Mouse (Mus musculus) macrophage (primary cell): ENCODE measurements around the gene Ngb. TPM values are rescaled to one million over a fixed set of nuclear protein-coding genes. Genes with fewer than 3 reads are reported as not detected.

ENCODE experiments used
- H3K27ac ChIP-seq: fragments of 350-480 bp; formaldehyde crosslinking; 2 replicates; pipeline ENCODE4 v1.9.0; 2021
- H3K36me3 ChIP-seq: fragments of 350-480 bp; formaldehyde crosslinking; 2 replicates; pipeline ENCODE4 v1.9.0; 2021; ENCODE audit errors: inconsistent target
- H3K4me3 ChIP-seq: fragments of 350-480 bp; formaldehyde crosslinking; 2 replicates; pipeline ENCODE4 v1.9.0; 2021; ENCODE audit errors: inconsistent target
- H3K79me2 ChIP-seq: fragments of 350-480 bp; formaldehyde crosslinking; 2 replicates; pipeline ENCODE4 v1.9.0; 2021; ENCODE audit errors: inconsistent target
- WGBS: methylation state at CpG from one replicate; pipeline ENCODE4 v1.1.7; 2026; ENCODE audit warnings: inconsistent platforms; ENCODE audit not compliant: missing documents; 5-methylcytosine and 5-hydroxymethylcytosine counted together
- polyA plus RNA-seq: library from polyadenylated mRNA; stranded (reverse); fragments of 250-400 nt; gene quantifications from 3 replicates; pipeline ENCODE4 v1.2.4, GENCODE M21; 2018; ENCODE audit warnings: inconsistent platforms

Ngb gene
- polyA plus RNA-seq, 1 experiment from 2014 or later, result 0.09 TPM

- Histone ChIP-seq H3K4me3 (no peak overlapping the region), H3K79me2 (no peaks in the 10 kb centered on the region), H3K36me3 (no peaks in the 10 kb centered on the region), H3K27ac (no peak overlapping the region)
- 87% methylated on average over 5 of the region's 5 CpGs for WGBS
These were observed 35.9 kb downstream of the Ngb start for GRCm38 (mm10) chr12:87066429-87066828.

GRCm38 (mm10) chr12:87065446-87065845, 36.9 kb downstream of the Ngb start:
- Histone ChIP-seq H3K36me3 (no peaks in the 10 kb centered on the region), H3K27ac (no peak overlapping the region)
- 87% methylated on average over 11 of the region's 11 CpGs for WGBS

GRCm38 (mm10) chr12:87057066-87057465, 45.3 kb downstream of the Ngb start:
- H3K79me2 ChIP-seq, result no peaks in the 10 kb centered on the region
- H3K4me3 ChIP-seq, result no peak overlapping the region
- H3K27ac ChIP-seq, result no peak overlapping the region
- no peaks in the 10 kb centered on the region for H3K36me3 ChIP-seq
- 66% methylated on average over 17 of the region's 17 CpGs for WGBS

More at GRCm38 (mm10) chr12:87065446-87065845, 36.9 kb downstream of the Ngb start:
- Histone ChIP-seq H3K4me3 (no peak overlapping the region), H3K79me2 (no peaks in the 10 kb centered on the region)

GRCm38 (mm10) chr12:87054873-87055272, 47.5 kb downstream of the Ngb start:
- H3K36me3 ChIP-seq, result no peaks in the 10 kb centered on the region
- no peak overlapping the region for H3K27ac ChIP-seq
- no peak overlapping the region for H3K4me3 ChIP-seq
- 66% methylated on average over 7 of the region's 7 CpGs for WGBS
- H3K79me2 ChIP-seq, result no peaks in the 10 kb centered on the region

- Histone ChIP-seq H3K27ac (no peak overlapping the region), H3K79me2 (no peaks in the 10 kb centered on the region), H3K4me3 (no peak overlapping the region), H3K36me3 (no peaks in the 10 kb centered on the region)
- WGBS, result 25% methylated on average over 8 of the region's 16 CpGs
These were observed 49.5 kb downstream of the Ngb start for GRCm38 (mm10) chr12:87052661-87053321.

GRCm38 (mm10) chr12:87047536-87047935, 54.8 kb downstream of the Ngb start:
- Histone ChIP-seq H3K36me3 (no peaks in the 10 kb centered on the region), H3K27ac (no peak overlapping the region), H3K79me2 (no peaks in the 10 kb centered on the region), H3K4me3 (no peak overlapping the region)
- WGBS, result 63% methylated on average over 3 of the region's 3 CpGs

Other genes starting within 250 kb of the Ngb start
- gene Irf2bpl, start 217.7 kb downstream of the Ngb start, polyA plus RNA-seq, result 9.1 to 32.1 TPM (median 10.4 TPM) in 3 replicates
- 42.6 to 89.8 TPM (median 86.9 TPM) in 3 replicates for gene Cipc, start 155.5 kb downstream of the Ngb start, polyA plus RNA-seq
- gene Zdhhc22, start 112.1 kb downstream of the Ngb start, polyA plus RNA-seq, result not detected in 3 replicates
- not detected in 3 replicates for gene Tmem63c, start 81.2 kb downstream of the Ngb start, polyA plus RNA-seq
- 14.6 to 20.4 TPM (median 19.2 TPM) in 3 replicates for gene Gstz1, start 44.6 kb upstream of the Ngb start, polyA plus RNA-seq
- gene Pomt2, start 45.4 kb upstream of the Ngb start, polyA plus RNA-seq, result 5.8 to 7.9 TPM (median 5.8 TPM) in 3 replicates
- gene Samd15, start 97.2 kb upstream of the Ngb start, polyA plus RNA-seq, result 0.48 to 1.2 TPM (median 0.73 TPM) in 3 replicates
- gene Tmed8, start 97.9 kb upstream of the Ngb start, polyA plus RNA-seq, result 6.6 to 15.5 TPM (median 11.6 TPM) in 3 replicates
- gene Noxred1, start 136.2 kb upstream of the Ngb start, polyA plus RNA-seq, result 0.31 to 0.40 TPM (median 0.32 TPM) in 3 replicates
- 106 to 155 TPM (median 136 TPM) in 3 replicates for gene Vipas39, start 163.7 kb upstream of the Ngb start, polyA plus RNA-seq
- gene Ahsa1, start 163.9 kb upstream of the Ngb start, polyA plus RNA-seq, result 198 to 597 TPM (median 364 TPM) in 3 replicates
- gene Ism2, start 197.2 kb upstream of the Ngb start, polyA plus RNA-seq, result 0.19 TPM in 1 of 3 replicates, not detected in the others